Mouse (Mus musculus) lung, adult 2 months (tissue): ENCODE results near the gene Aph1c.

Source experiments
- CTCF ChIP-seq: fragments of 200-500 bp; IDR thresholded peaks from 2 replicates; pipeline ENCODE4 v1.5.1; 2011; ENCODE audit warnings: mild to moderate bottlenecking, low read length, control low read depth; ENCODE audit not compliant: insufficient read depth
- POLR2A ChIP-seq: fragments of 200-500 bp; IDR thresholded peaks from 2 replicates; pipeline ENCODE4 v1.6.1; 2011; ENCODE audit warnings: low read depth, mild to moderate bottlenecking, control low read depth, low read length, borderline replicate concordance; ENCODE audit errors: extremely low read depth

GRCm38 (mm10) chr9:66846822-66847221, 12.3 kb upstream of the Aph1c start:
- TF ChIP-seq CTCF (no peak), POLR2A (no peak)
